Mouse (Mus musculus): Measurements from ENCODE around the gene Sugct. TPM values are rescaled to one million over a fixed set of nuclear protein-coding genes. Genes with fewer than 3 reads are reported as not detected.

Gene Sugct
- total and polyA plus RNA-seq, 3 experiments: 1.0 to 3.0 TPM; not detected in 1

DNA sequence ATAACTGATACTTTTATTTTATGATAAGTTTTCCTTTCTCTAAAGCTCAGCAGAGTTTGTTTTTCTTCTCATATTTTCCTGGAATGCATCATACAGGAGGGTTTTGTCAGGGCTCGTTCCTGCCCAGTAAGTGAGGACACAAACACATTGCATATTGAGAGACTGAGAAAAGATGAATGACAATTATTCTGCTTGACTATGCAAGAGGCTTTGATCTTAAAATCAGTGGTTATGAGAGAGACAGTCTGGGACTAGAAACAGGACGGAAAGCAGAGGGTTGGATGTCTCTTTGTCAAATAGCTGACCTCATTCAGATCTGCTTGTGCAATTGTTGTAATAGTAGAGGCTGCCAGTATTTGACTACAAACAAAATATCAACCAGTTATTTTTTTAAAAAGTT, 835.4 kb downstream of the Sugct start:
- Histone ChIP-seq H3K27me3 (ENCODE audit: control insufficient read depth in 1 of 2, insufficient read depth in 2 of 2, low read length in 2 of 2) (no peaks in the 10 kb centered on the region), H3K4me1 (ENCODE audit: control insufficient read depth in 1 of 2, insufficient read depth in 2 of 2, low read length in 2 of 2) (no peaks in the 10 kb centered on the region), H3K36me3 (ENCODE audit: control insufficient read depth in 1 of 2, insufficient read depth in 2 of 2, low read length in 2 of 2) (no peaks in the 10 kb centered on the region), H3K9me3 (replicated peaks; ENCODE audit: insufficient read depth, low read length) (no peaks in the 10 kb centered on the region), H3K4me3 (ENCODE audit: control insufficient read depth in 1 of 2, insufficient read depth in 1 of 2, low read depth in 2 of 2, low read length in 2 of 2) (no peak overlapping the region), H3K9ac (ENCODE audit: control insufficient read depth, low read depth, low read length, poor library complexity, severe bottlenecking) (no peak overlapping the region), H3K79me2 (ENCODE audit: control insufficient read depth, insufficient read depth, low read length, poor library complexity) (no peaks in the 10 kb centered on the region), H3K27ac (ENCODE audit: control insufficient read depth, low read depth, low read length) (no peak overlapping the region)
- DNase-seq (ENCODE audit: low read depth, low spot score): no peak
- no peak for TF ChIP-seq TBP (IDR thresholded peaks at IDR 0.05; ENCODE audit: low read depth, low read length)
- no peak for TF ChIP-seq CHD2 (IDR thresholded peaks at IDR 0.05; ENCODE audit: low read length)
- TF ChIP-seq RAD21 (IDR thresholded peaks at IDR 0.05; ENCODE audit: low read depth, low read length): no peak
- TF ChIP-seq MXI1 (IDR thresholded peaks at IDR 0.05; ENCODE audit: low read depth, low read length): no peak
- no peak for TF ChIP-seq POLR2AphosphoS2 (IDR thresholded peaks at IDR 0.05; ENCODE audit: low read length)
- no peak for TF ChIP-seq MAFK (IDR thresholded peaks at IDR 0.05; ENCODE audit: borderline replicate concordance, low read depth, low read length)
- TF ChIP-seq ELF1 (IDR thresholded peaks at IDR 0.05; ENCODE audit: low read depth, low read length): no peak
- no peak for TF ChIP-seq POLR2A (IDR thresholded peaks at IDR 0.05; ENCODE audit: control insufficient read depth in 1 of 2, insufficient read depth in 1 of 2, low read depth in 1 of 2, low read length in 2 of 2, poor library complexity in 1 of 2)
- no peak for TF ChIP-seq ZKSCAN1 (IDR thresholded peaks at IDR 0.05; ENCODE audit: low read depth, low read length)
- no peak for TF ChIP-seq ETS1 (IDR thresholded peaks at IDR 0.05; ENCODE audit: low read depth, low read length)
- no peak for TF ChIP-seq CHD1 (IDR thresholded peaks at IDR 0.05; ENCODE audit: low read depth, low read length)

- Histone ChIP-seq H3K36me3 (ENCODE audit: control insufficient read depth in 1 of 2, insufficient read depth in 2 of 2, low read length in 2 of 2) (peaks cover 0 to 7% of the 10 kb centered on the region in 2 experiments; a peak in 2 of 4 replicates), H3K4me3 (ENCODE audit: control insufficient read depth in 1 of 2, insufficient read depth in 1 of 2, low read depth in 2 of 2, low read length in 2 of 2) (peak overlapping the region in 1 of 2 experiments; percentile 30; a peak in 3 of 4 replicates), H3K4me1 (ENCODE audit: control insufficient read depth in 1 of 2, insufficient read depth in 2 of 2, low read length in 2 of 2) (peaks cover 3 to 8% of the 10 kb centered on the region in 2 experiments), H3K27me3 (ENCODE audit: control insufficient read depth in 1 of 2, insufficient read depth in 2 of 2, low read length in 2 of 2) (no peaks in the 10 kb centered on the region), H3K9ac (ENCODE audit: control insufficient read depth, low read depth, low read length, poor library complexity, severe bottlenecking) (no peak overlapping the region), H3K27ac (ENCODE audit: control insufficient read depth, low read depth, low read length) (peak overlapping the region; percentile 75), H3K79me2 (ENCODE audit: control insufficient read depth, insufficient read depth, low read length, poor library complexity) (no peaks in the 10 kb centered on the region), H3K9me3 (replicated peaks; ENCODE audit: insufficient read depth, low read length) (no peaks in the 10 kb centered on the region)
- TF ChIP-seq EP300 (IDR thresholded peaks at IDR 0.05; ENCODE audit: low read depth in 1 of 2, low read length in 2 of 2) (peak; percentile 80 to 83), ZKSCAN1 (IDR thresholded peaks at IDR 0.05; ENCODE audit: low read depth, low read length) (no peak), ETS1 (IDR thresholded peaks at IDR 0.05; ENCODE audit: low read depth, low read length) (peak; percentile 72), GATA1 (IDR thresholded peaks at IDR 0.05; ENCODE audit: low read depth, low read length) (peak; percentile 74), TCF12 (IDR thresholded peaks at IDR 0.05; ENCODE audit: low read depth, low read length) (peak; percentile 76), ZNF384 (IDR thresholded peaks at IDR 0.05; ENCODE audit: low read depth, low read length) (no peak), SIN3A (IDR thresholded peaks at IDR 0.05; ENCODE audit: low read length) (peak; percentile 27; the same call in 1 of the 2 replicates), RCOR1 (IDR thresholded peaks at IDR 0.05; ENCODE audit: low read depth, low read length) (0 out of 2 replicates have a peak, but pooled peaks have one; percentile 39)
- peak; percentile 80 for DNase-seq (ENCODE audit: low read depth, low spot score)
Measured at GRCm38 (mm10) chr13:16847236-16847635, 848.1 kb downstream of the Sugct start.
